Mouse (Mus musculus) T-helper 1 cell (primary cell): ENCODE measurements at regions not wholly inside any gene's neighbourhood (a gene's known extent, or its start where the extent isn't known, plus 50 kb on each side); places are given as distances from the start of the nearest gene placed in this dataset.

ENCODE experiments used
- in situ Hi-C: fragments of 300-600 bp; cut with MboI, MseI; formaldehyde crosslinking; loops from one replicate; pipeline ENCODE4 v1.15.1; 2025; ENCODE audit warnings: high pct_unique_total_duplicates

DNA sequence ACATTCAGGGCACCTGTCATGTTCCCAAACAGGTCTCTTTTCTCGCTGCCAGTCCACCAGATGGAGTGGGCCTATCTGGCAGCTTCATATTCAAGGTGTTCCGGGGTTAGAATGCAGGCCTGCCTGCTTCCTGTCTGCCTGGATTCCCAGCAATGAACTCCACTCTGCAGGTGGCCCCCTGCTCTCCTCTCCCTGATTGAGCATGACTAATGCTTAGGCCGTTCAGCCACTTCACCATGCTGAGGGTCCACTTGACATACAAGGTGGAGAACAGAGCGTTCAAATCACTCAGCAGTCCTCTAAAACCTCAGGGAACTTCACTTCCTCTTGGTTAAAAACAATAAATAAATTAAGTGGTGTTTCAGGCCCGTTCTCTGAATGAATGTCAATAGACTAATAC, 112.1 kb upstream of the Ralgapa2 start:
- in situ Hi-C loops = no loop called here

GRCm38 (mm10) chr2:146625166-146625751, 113.1 kb upstream of the Ralgapa2 start:
- in situ Hi-C loops = no loop called here

- in situ Hi-C loops = no loop called here
Measured at GRCm38 (mm10) chr2:146626531-146626930, 114.4 kb upstream of the Ralgapa2 start.

GRCm38 (mm10) chr2:146630179-146630578, 118.0 kb upstream of the Ralgapa2 start:
- in situ Hi-C loops = loop anchor here (5.0 kb wide), 1 partner anchor 547 kb away; no protein-coding TSS in a partner anchor

- in situ Hi-C loops = loop anchor here (5.0 kb wide), 1 partner anchor 546 kb away; no protein-coding TSS in a partner anchor
Measured at GRCm38 (mm10) chr2:146631098-146631497, 119.0 kb upstream of the Ralgapa2 start.

- in situ Hi-C loops = loop anchor here (5.0 kb wide), 1 partner anchor 544 kb away; no protein-coding TSS in a partner anchor
Measured at GRCm38 (mm10) chr2:146633329-146634070, 121.4 kb upstream of the Ralgapa2 start.

DNA sequence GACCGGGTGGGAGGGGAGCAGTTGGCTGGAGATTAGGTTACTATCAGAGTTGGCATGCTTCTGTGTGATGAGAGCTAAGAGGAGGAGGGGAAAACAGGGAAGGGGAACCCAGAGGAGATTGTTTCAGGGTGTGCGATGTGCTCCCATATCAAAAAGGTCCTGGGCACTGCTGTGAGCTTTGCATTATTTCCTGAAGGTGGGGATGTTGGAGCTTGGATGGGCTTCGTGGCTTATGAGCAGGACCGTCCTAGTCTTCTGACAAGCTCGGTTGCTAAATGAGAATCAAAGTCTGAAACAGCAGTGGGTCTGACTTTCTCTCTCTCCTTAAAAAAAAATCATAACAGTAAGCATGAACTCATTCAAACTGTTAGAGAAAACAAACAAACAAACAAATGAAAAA, 125.4 kb upstream of the Ralgapa2 start:
- in situ Hi-C loops = no loop called here

- in situ Hi-C loops = no loop called here
Measured at GRCm38 (mm10) chr2:146646237-146646972, 134.3 kb upstream of the Ralgapa2 start.

DNA sequence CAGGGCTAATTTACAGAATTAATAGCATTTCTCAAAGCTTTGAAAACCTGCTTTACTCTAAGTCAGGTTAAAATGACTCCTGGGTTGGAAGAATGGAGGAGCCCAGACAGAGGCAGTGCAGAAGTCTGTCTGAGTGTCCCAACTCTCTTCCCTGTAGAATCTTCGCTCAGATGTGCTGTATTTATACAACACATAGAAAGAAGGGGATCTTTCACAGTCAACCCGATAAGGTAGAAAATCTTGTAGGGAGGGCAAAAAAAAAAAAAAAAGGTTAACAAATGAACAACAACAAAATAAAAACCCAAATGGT, 134.8 kb upstream of the Ralgapa2 start:
- in situ Hi-C loops = no loop called here

GRCm38 (mm10) chr2:146661346-146661745, 149.2 kb upstream of the Ralgapa2 start:
- in situ Hi-C loops = no loop called here

DNA sequence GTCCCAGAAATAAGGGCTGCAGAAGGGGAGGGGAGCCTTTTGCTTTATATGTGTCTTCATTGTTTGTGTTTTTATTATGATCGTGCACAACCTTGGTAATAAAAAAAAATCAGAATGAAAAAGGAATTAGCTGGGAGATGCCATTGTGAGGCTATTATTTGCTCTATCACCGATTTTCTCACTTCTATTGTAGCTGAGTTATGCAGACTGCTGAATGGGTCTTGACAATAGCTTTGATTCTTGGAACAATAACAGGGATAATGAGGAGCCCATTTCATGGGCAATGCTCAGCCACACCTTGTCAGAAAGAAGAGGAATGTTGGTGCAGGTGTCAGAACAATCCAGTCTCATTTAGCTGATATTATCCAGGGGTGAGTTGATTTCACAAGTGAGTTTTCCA, 160.6 kb upstream of the Ralgapa2 start:
- in situ Hi-C loops = no loop called here

DNA sequence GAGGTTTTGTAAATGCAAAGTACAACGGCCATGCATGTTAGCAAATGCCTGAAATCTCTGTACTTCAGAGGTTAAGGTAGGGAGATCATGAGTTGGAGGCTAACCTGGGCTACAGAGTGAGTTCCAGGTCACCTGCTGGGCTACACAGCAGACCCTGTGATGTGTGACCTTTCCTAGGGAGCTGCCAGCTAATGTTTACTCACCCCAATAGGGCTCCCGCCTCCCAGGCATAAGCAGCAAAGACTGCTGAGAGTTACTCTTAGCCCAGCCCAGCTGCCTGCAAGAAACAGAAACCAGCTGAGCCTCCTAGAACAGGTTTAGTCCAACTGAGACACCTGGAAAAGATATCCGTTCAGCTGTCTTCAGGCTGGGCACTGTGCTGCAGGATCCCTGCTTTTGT, 169.8 kb upstream of the Ralgapa2 start:
- in situ Hi-C loops = no loop called here

GRCm38 (mm10) chr2:146685854-146686507, 169.7 kb upstream of the Kiz start:
- in situ Hi-C loops = no loop called here

DNA sequence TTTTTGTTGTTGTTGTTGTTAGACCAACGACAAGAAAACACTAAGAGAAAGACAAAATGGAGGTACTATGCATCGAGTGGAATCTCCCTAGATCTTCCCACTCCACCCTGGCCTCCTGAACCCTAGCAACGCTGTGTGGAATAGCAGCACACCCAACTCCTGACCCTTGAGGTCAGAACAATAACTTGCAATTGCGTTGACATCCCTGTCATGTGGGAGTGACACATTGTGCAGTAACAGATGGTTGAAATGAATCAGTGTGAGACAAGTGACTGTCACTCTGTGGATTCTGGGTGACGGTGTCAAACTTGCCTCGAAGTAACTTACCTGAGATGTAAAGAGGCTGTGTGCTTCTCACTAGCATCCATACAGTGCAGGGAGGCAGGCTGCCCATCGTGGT, 167.1 kb upstream of the Kiz start:
- in situ Hi-C loops = no loop called here

DNA sequence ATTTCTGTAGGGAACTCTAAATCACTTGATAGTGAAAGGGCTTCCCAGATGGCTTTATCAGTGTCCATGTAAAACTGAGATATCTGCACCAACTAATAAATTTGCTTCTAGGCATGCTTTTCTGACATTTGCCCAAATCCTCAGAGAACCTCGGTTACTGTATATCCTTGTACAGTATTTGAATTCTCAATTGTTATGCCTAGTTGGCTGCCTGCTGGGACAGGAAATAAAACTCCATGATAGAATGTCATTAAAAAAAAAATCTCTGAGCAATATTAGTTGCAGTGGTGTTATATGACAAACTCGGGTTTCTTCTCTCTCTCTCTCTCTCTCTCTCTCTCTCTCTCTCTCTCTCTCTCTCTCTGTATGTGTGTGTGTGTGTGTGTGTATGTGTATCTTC, 162.2 kb upstream of the Kiz start:
- in situ Hi-C loops = no loop called here

GRCm38 (mm10) chr2:146694041-146694440, 161.6 kb upstream of the Kiz start:
- in situ Hi-C loops = no loop called here

GRCm38 (mm10) chr2:146696277-146696676, 159.4 kb upstream of the Kiz start:
- in situ Hi-C loops = no loop called here

DNA sequence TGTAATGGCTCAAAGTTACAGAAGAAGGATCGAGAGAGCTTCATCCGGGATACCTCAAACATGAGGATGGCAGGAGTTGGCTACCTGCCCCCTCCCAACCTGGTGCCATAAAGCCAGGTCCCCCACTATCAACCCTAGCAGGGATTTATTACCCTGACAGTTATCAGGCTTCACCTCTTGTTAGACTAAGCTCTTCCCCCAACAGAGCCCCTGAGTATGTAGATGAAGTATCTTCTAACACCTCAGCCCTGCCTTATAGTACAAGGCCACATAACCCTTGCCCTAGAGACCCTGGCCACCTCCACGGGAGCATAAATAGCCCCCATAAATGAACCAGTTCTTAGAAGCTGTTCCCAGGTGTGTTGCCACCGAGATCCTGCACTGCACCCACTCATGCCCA, 158.9 kb upstream of the Kiz start:
- in situ Hi-C loops = no loop called here

- in situ Hi-C loops = no loop called here
Measured at GRCm38 (mm10) chr2:146710676-146711075, 145.0 kb upstream of the Kiz start.

DNA sequence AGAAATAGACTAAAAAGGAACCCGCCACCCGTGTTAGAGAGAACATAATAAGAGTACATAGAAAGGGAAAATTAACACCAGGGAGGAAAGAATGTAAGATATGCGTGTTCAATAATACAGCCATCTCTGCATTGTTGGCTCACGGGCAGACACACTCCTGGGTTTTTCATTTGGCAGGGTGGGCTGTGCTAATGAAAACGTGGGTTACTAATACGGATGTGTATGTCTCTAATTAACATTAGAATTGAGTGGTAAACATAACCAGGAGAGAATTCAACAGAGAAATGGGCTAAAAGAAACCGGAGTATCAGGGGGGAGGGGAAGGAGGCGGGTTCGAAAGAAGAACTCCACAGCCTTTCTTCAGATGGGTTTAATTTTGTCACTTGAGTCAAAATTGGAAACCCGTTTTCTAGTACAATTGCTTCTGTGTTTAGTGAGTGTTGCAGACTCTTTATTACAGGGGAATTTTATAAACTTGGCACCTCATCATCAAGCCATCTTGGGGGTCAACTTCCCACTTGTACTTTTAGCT, 134.4 kb upstream of the Kiz start:
- in situ Hi-C loops = no loop called here

GRCm38 (mm10) chr2:146722351-146723025, 133.2 kb upstream of the Kiz start:
- in situ Hi-C loops = no loop called here
